Mouse (Mus musculus): Measurements from ENCODE around the gene Ap2b1. TPM values are rescaled to one million over a fixed set of nuclear protein-coding genes. Genes with fewer than 3 reads are reported as not detected.

Ap2b1 gene
- polyA plus RNA-seq, 1 experiment: 41.4 TPM

DNA sequence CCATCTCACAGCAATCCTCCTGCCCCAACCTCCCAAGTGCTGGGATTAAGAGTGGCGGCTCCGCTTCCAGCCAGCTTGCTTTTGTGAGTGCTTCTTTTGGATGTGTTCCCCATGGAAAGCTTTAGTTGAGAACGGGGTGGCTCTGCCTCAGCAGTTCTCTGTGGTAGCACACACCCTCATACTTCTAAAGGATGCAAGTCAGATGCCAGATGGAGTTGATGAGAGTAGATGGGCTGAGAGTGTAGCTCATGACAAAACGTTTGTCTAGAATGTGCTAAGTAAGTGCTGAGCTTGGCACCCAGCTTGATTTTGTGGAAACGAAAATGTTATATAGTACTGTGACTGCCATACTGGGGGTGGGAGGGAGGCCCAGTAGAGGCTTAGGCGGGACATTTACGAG, 37.0 kb downstream of the Ap2b1 start:
- no peak overlapping the region for H3K4me3 ChIP-seq (ENCODE audit: control insufficient read depth, insufficient read depth, low read length)
- no peaks in the 10 kb centered on the region for H3K4me1 ChIP-seq (replicated peaks; ENCODE audit: control insufficient read depth, insufficient read depth, low read length)
- no peaks in the 10 kb centered on the region for H3K27me3 ChIP-seq (ENCODE audit: control insufficient read depth, insufficient read depth, low read length)
- 96% methylated on average over 7 of the region's 7 CpGs for WGBS
- DNase-seq: no peak
- H3K36me3 ChIP-seq (ENCODE audit: control insufficient read depth, insufficient read depth, low read length): peaks cover 73% of the 10 kb centered on the region
- TF ChIP-seq CTCF (IDR thresholded peaks at IDR 0.05; ENCODE audit: borderline replicate concordance, control insufficient read depth, extremely low read depth, insufficient read depth, low read length, poor library complexity) (no peak), POLR2A (IDR thresholded peaks at IDR 0.05; ENCODE audit: control insufficient read depth, extremely low read depth, insufficient read depth, low read length, poor library complexity) (no peak)
- H3K27ac ChIP-seq (ENCODE audit: control insufficient read depth, insufficient read depth, low read length): no peak overlapping the region

GRCm38 (mm10) chr11:83339705-83340104, 40.9 kb downstream of the Ap2b1 start:
- no peaks in the 10 kb centered on the region for H3K27me3 ChIP-seq (ENCODE audit: control insufficient read depth, insufficient read depth, low read length)
- H3K27ac ChIP-seq (ENCODE audit: control insufficient read depth, insufficient read depth, low read length): no peak overlapping the region
- no peaks in the 10 kb centered on the region for H3K4me1 ChIP-seq (replicated peaks; ENCODE audit: control insufficient read depth, insufficient read depth, low read length)
- no peak for DNase-seq
- 95% methylated on average over 2 of the region's 2 CpGs for WGBS
- no peak for TF ChIP-seq POLR2A (IDR thresholded peaks at IDR 0.05; ENCODE audit: control insufficient read depth, extremely low read depth, insufficient read depth, low read length, poor library complexity)
- TF ChIP-seq CTCF (IDR thresholded peaks at IDR 0.05; ENCODE audit: borderline replicate concordance, control insufficient read depth, extremely low read depth, insufficient read depth, low read length, poor library complexity): no peak
- no peak overlapping the region for H3K4me3 ChIP-seq (ENCODE audit: control insufficient read depth, insufficient read depth, low read length)
- H3K36me3 ChIP-seq (ENCODE audit: control insufficient read depth, insufficient read depth, low read length): peaks cover 88% of the 10 kb centered on the region

GRCm38 (mm10) chr11:83341716-83342245, 43.0 kb downstream of the Ap2b1 start:
- 97% methylated on average over 3 of the region's 3 CpGs for WGBS
- DNase-seq: no peak
- H3K4me1 ChIP-seq (replicated peaks; ENCODE audit: control insufficient read depth, insufficient read depth, low read length): no peaks in the 10 kb centered on the region
- H3K4me3 ChIP-seq (ENCODE audit: control insufficient read depth, insufficient read depth, low read length): no peak overlapping the region
- no peak overlapping the region for H3K27ac ChIP-seq (ENCODE audit: control insufficient read depth, insufficient read depth, low read length)
- TF ChIP-seq CTCF (IDR thresholded peaks at IDR 0.05; ENCODE audit: borderline replicate concordance, control insufficient read depth, extremely low read depth, insufficient read depth, low read length, poor library complexity) (no peak), POLR2A (IDR thresholded peaks at IDR 0.05; ENCODE audit: control insufficient read depth, extremely low read depth, insufficient read depth, low read length, poor library complexity) (no peak)
- H3K27me3 ChIP-seq (ENCODE audit: control insufficient read depth, insufficient read depth, low read length): no peaks in the 10 kb centered on the region
- H3K36me3 ChIP-seq (ENCODE audit: control insufficient read depth, insufficient read depth, low read length): peaks cover 78% of the 10 kb centered on the region

DNA sequence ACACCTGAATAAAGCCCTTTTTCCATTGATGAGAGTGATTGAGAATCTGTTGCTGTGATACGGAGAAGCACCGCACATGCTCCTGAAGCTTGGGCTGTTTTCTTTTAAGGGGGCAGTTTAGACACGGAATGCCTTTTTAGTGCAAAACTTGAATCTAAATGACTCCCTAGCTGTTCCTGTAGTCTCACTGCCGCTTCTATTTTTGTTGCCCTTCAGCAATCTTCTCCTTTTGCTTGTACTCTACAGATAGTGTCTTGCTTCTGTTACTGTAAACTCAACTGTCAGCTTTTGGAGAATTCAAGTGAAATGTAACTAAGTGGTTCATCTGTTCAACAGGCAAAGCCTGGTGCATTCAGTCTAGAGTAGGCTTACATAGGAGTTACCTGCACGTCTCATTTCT, 56.6 kb downstream of the Ap2b1 start:
- no peak for DNase-seq
- peaks cover 34% of the 10 kb centered on the region for H3K36me3 ChIP-seq (ENCODE audit: control insufficient read depth, insufficient read depth, low read length)
- H3K4me1 ChIP-seq (replicated peaks; ENCODE audit: control insufficient read depth, insufficient read depth, low read length): no peaks in the 10 kb centered on the region
- no peak overlapping the region for H3K4me3 ChIP-seq (ENCODE audit: control insufficient read depth, insufficient read depth, low read length)
- H3K27ac ChIP-seq (ENCODE audit: control insufficient read depth, insufficient read depth, low read length): no peak overlapping the region
- WGBS: over 99% methylated on average over 5 of the region's 5 CpGs
- H3K27me3 ChIP-seq (ENCODE audit: control insufficient read depth, insufficient read depth, low read length): no peaks in the 10 kb centered on the region
- TF ChIP-seq CTCF (IDR thresholded peaks at IDR 0.05; ENCODE audit: borderline replicate concordance, control insufficient read depth, extremely low read depth, insufficient read depth, low read length, poor library complexity) (no peak), POLR2A (IDR thresholded peaks at IDR 0.05; ENCODE audit: control insufficient read depth, extremely low read depth, insufficient read depth, low read length, poor library complexity) (no peak)

GRCm38 (mm10) chr11:83357421-83357820, 58.6 kb downstream of the Ap2b1 start:
- TF ChIP-seq CTCF (IDR thresholded peaks at IDR 0.05; ENCODE audit: borderline replicate concordance, control insufficient read depth, extremely low read depth, insufficient read depth, low read length, poor library complexity): no peak
- TF ChIP-seq POLR2A (IDR thresholded peaks at IDR 0.05; ENCODE audit: control insufficient read depth, extremely low read depth, insufficient read depth, low read length, poor library complexity): no peak
- WGBS: 91% methylated on average over 3 of the region's 3 CpGs
- peak; percentile 2 for DNase-seq
- Histone ChIP-seq H3K27ac (ENCODE audit: control insufficient read depth, insufficient read depth, low read length) (no peak overlapping the region), H3K27me3 (ENCODE audit: control insufficient read depth, insufficient read depth, low read length) (no peaks in the 10 kb centered on the region), H3K4me3 (ENCODE audit: control insufficient read depth, insufficient read depth, low read length) (no peak overlapping the region), H3K4me1 (replicated peaks; ENCODE audit: control insufficient read depth, insufficient read depth, low read length) (no peaks in the 10 kb centered on the region), H3K36me3 (ENCODE audit: control insufficient read depth, insufficient read depth, low read length) (peaks cover 15% of the 10 kb centered on the region)

GRCm38 (mm10) chr11:83364656-83365055, 65.8 kb downstream of the Ap2b1 start:
- Histone ChIP-seq H3K27me3 (ENCODE audit: control insufficient read depth, insufficient read depth, low read length) (no peaks in the 10 kb centered on the region), H3K36me3 (ENCODE audit: control insufficient read depth, insufficient read depth, low read length) (peaks cover 41% of the 10 kb centered on the region), H3K27ac (ENCODE audit: control insufficient read depth, insufficient read depth, low read length) (no peak overlapping the region), H3K4me1 (replicated peaks; ENCODE audit: control insufficient read depth, insufficient read depth, low read length) (no peaks in the 10 kb centered on the region), H3K4me3 (ENCODE audit: control insufficient read depth, insufficient read depth, low read length) (no peak overlapping the region)
- whole genome bisulfite sequencing: 97% methylated on average over 6 of the region's 6 CpGs
- DNase-seq: no peak
- TF ChIP-seq POLR2A (IDR thresholded peaks at IDR 0.05; ENCODE audit: control insufficient read depth, extremely low read depth, insufficient read depth, low read length, poor library complexity) (no peak), CTCF (IDR thresholded peaks at IDR 0.05; ENCODE audit: borderline replicate concordance, control insufficient read depth, extremely low read depth, insufficient read depth, low read length, poor library complexity) (no peak)

DNA sequence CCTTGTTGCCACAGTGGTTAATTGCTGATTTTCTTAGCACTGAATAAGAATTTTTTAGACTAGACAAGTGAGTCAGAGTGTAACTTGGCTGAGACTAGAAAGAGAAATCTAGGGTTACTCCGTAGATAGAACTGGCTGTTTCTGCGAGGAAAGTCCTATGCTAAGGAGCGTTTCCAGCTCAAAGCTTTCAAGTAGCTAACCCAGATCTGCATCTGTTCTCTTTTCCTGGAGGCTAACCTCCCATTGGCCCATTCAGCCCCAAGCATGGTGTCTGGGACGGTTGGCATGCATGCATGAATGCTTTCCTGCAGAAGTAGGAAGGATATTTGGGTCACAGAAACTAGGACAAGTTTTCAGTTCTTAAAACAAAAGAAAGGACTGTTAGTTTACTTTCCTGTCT, 72.4 kb downstream of the Ap2b1 start:
- no peak for DNase-seq
- H3K4me1 ChIP-seq (replicated peaks; ENCODE audit: control insufficient read depth, insufficient read depth, low read length): no peaks in the 10 kb centered on the region
- H3K4me3 ChIP-seq (ENCODE audit: control insufficient read depth, insufficient read depth, low read length): no peak overlapping the region

More for the DNA sequence above, 72.4 kb downstream of the Ap2b1 start:
- Histone ChIP-seq H3K27ac (ENCODE audit: control insufficient read depth, insufficient read depth, low read length) (no peak overlapping the region), H3K36me3 (ENCODE audit: control insufficient read depth, insufficient read depth, low read length) (peaks cover 52% of the 10 kb centered on the region), H3K27me3 (ENCODE audit: control insufficient read depth, insufficient read depth, low read length) (no peaks in the 10 kb centered on the region)
- TF ChIP-seq POLR2A (IDR thresholded peaks at IDR 0.05; ENCODE audit: control insufficient read depth, extremely low read depth, insufficient read depth, low read length, poor library complexity) (no peak), CTCF (IDR thresholded peaks at IDR 0.05; ENCODE audit: borderline replicate concordance, control insufficient read depth, extremely low read depth, insufficient read depth, low read length, poor library complexity) (no peak)
- 91% methylated on average over 4 of the region's 4 CpGs for WGBS

Data from thymus, adult 2 months (tissue).